Mouse (Mus musculus) midbrain, embryonic 11.5 days (tissue): Measurements from ENCODE around the gene Tnfaip8l2. TPM values are rescaled to one million over a fixed set of nuclear protein-coding genes. Genes with fewer than 3 reads are reported as not detected.

Source experiments
- ATAC-seq: fragments of 200-750 bp; cut with Nextera tagmentation; 2 replicates; pipeline ENCODE4 v1.8.0; 2017; ENCODE audit warnings: moderate TSS enrichment, moderate library complexity; ENCODE audit not compliant: low FRiP score
- DNase-seq: peaks from one replicate; pipeline ENCODE4 v3.0.0; 2015; ENCODE audit warnings: low spot score; ENCODE audit errors: missing footprints
- H3K27ac ChIP-seq: fragments of 300-500 bp; sonication (generic); 2 replicates; pipeline ENCODE4 v1.5.1; 2014; ENCODE audit warnings: low read depth, low read length
- H3K27me3 ChIP-seq: fragments of 300-500 bp; sonication (generic); 2 replicates; pipeline ENCODE4 v1.6.1; 2014; ENCODE audit warnings: mild to moderate bottlenecking, low read length, moderate library complexity, mixed read lengths; ENCODE audit not compliant: control insufficient read depth, insufficient read depth
- H3K36me3 ChIP-seq: fragments of 300-500 bp; sonication (generic); 2 replicates; pipeline ENCODE4 v1.6.1; 2014; ENCODE audit warnings: mild to moderate bottlenecking, low read length, moderate library complexity, mixed read lengths; ENCODE audit not compliant: control insufficient read depth, insufficient read depth
- H3K4me1 ChIP-seq: fragments of 300-500 bp; sonication (generic); 2 replicates; pipeline ENCODE4 v1.6.1; 2014; ENCODE audit warnings: low read length; ENCODE audit not compliant: control insufficient read depth, insufficient read depth
- H3K4me2 ChIP-seq: fragments of 300-500 bp; sonication (generic); 2 replicates; pipeline ENCODE4 v1.6.1; 2014; ENCODE audit warnings: mild to moderate bottlenecking, moderate library complexity
- H3K4me3 ChIP-seq: fragments of 300-500 bp; sonication (generic); 2 replicates; pipeline ENCODE4 v1.5.1; 2014; ENCODE audit warnings: low read depth, low read length
- H3K9ac ChIP-seq: fragments of 300-500 bp; sonication (generic); 2 replicates; pipeline ENCODE4 v1.6.1; 2014; ENCODE audit warnings: low read length
- H3K9me3 ChIP-seq: fragments of 300-500 bp; sonication (generic); 2 replicates; pipeline ENCODE4 v1.6.1; 2016; ENCODE audit warnings: low read length; ENCODE audit not compliant: control insufficient read depth
- WGBS: fragments of 180-500 bp; shearing (Covaris S2); extraction: QIAGEN DNeasy Blood & Tissue Kit; methylation state at CpG from one replicate; pipeline ENCODE4 v1.1.7; 2014; 5-methylcytosine and 5-hydroxymethylcytosine counted together
- polyA plus RNA-seq: library from polyadenylated mRNA; unstranded; fragments of >200 nt; fragmentation: Nextera tagmentation; extraction: Ambion mirVana; gene quantifications from 2 replicates; pipeline ENCODE4 v1.2.1, GENCODE M21; 2014

Tnfaip8l2 gene
- polyA plus RNA-seq, 1 experiment from 2014 or later: 2.9 TPM

DNA sequence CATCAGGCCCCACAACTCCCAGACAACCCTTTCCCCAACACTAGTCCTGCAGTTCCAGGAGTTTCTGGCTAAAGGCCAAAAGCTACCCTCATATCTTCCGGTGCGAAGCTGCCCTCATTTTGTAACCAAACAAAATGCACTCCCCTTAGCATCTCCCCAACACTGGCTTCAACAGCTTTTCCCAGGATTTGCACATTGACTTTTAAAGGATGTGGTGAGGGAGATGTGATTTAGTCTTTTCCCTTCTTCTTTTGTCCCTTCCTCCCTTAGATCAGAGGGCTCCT is 20.1 kb upstream of the Tnfaip8l2 start:
- H3K27me3 ChIP-seq: no peaks in the 10 kb centered on the region; the same call in 1 of the 2 replicates

DNA sequence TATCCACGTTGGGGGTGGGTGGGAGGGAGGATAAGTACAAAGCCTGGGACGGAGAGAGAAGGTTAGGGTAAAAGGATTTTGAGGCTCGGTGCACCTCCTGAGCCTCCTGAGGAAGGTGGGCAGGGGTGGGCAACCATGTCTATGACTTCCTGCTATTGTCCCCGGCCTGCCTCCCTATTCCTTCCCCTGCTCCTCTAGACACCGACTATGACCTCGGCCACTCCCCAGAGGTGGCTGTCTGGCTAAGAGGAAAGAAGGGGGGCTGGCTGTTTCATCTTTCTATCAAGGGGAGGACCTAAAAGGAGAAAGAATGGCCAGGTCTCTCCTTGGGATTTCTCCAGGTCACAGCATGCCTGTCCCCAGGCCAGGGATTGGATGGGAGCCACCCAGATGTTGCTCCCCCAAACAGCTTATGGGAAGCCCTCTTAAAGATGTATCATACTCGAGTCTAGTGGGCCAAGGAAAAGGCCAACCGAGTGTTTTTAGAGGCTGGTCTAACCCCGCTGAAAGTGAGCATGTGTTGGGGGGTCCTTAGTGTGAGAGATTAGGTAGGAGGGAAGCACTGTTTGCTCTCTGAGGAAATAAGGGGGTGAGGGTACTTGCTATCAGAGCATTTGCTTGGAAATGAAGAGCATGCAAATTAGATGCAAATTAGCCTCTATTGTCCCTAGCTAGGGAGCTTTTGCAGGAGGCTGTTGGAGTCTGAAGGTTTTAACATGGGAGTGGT is 19.6 kb upstream of the Tnfaip8l2 start:
- H3K4me3 ChIP-seq: peak overlapping the region; percentile 65
- no peaks in the 10 kb centered on the region for H3K36me3 ChIP-seq
- H3K4me2 ChIP-seq: peak overlapping the region; percentile 76
- no peaks in the 10 kb centered on the region; the same call in 1 of the 2 replicates for H3K27me3 ChIP-seq
- WGBS: 4% methylated on average over 9 of the region's 9 CpGs
- DNase-seq (no peak), ATAC-seq (peak; percentile 4; the same call in 1 of the 2 replicates)
- peak overlapping the region; percentile 81 for H3K9ac ChIP-seq
- H3K27ac ChIP-seq: peak overlapping the region; percentile 12; the same call in 1 of the 2 replicates
- peaks cover 29% of the 10 kb centered on the region for H3K4me1 ChIP-seq
- H3K9me3 ChIP-seq: no peaks in the 10 kb centered on the region

More for the DNA sequence above, 20.1 kb upstream of the Tnfaip8l2 start:
- DNase-seq (no peak), ATAC-seq (no peak)
- H3K4me1 ChIP-seq: peaks cover 29% of the 10 kb centered on the region
- no peaks in the 10 kb centered on the region for H3K9me3 ChIP-seq
- H3K36me3 ChIP-seq: no peaks in the 10 kb centered on the region
- H3K4me3 ChIP-seq: peak overlapping the region; percentile 65
- H3K4me2 ChIP-seq: peak overlapping the region; percentile 76
- H3K27ac ChIP-seq: no peak overlapping the region
- WGBS: 55% methylated on average over 2 of the region's 2 CpGs
- H3K9ac ChIP-seq: peak overlapping the region; percentile 81

- Histone ChIP-seq H3K9ac (peak overlapping the region; percentile 81), H3K27me3 (no peaks in the 10 kb centered on the region; the same call in 1 of the 2 replicates), H3K9me3 (no peaks in the 10 kb centered on the region), H3K4me2 (peak overlapping the region; percentile 76), H3K4me3 (peak overlapping the region; percentile 65), H3K36me3 (no peaks in the 10 kb centered on the region), H3K4me1 (peaks cover 29% of the 10 kb centered on the region), H3K27ac (no peak overlapping the region; the same call in 1 of the 2 replicates)
- ATAC-seq (peak; percentile 34), DNase-seq (peak; percentile 94)
- WGBS: under 1% methylated on average over 30 of the region's 30 CpGs
Observed at GRCm38 (mm10) chr3:95161041-95161551, 18.9 kb upstream of the Tnfaip8l2 start.

DNA sequence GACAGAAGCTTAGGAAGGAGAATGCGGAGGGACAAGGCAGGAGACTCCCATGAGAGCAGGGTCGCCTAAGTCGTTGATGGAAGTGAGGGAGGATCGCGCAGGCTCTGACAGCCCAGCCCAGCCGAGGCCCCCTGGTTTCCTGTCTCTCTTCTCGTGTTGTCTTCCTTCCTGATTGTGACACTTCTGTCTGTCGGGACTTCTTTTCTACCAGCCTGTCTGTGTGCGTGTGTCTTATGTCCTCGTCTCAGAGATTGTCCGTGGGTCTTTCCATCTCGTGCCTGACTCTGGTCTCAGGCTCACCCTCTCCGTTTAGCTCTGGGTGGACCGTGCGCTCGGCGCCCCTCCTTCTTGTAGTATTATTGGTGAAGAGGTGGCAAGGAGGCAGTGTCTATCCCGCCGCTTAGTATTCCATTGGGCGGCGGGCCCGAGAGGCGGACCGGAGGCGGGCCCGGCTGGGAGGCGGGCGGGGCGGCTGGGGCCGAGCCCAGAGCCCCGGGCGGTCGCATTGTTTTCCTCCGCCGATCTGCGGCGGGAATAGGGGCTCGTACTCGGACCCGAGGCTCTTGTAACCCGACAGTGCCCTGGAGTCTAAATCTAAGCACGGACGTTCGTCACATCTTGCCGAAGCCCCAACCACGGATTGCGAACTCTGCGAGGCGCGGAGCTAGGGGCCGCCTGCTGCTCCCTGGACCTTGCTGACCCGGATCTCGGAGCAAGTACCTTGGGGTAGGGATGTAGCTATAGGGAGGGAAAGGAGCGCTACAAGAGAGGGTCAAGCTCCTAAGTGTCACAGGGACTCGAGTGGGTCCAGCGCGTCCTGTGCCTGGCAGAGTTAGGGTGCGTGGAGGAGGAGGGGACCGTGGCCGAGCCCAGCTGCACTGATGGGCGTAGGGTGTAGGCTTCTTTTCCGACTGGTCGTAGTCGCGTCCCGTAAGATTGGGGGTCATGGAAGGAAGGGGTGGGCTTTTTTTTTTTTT is 18.1 kb upstream of the Tnfaip8l2 start, which contains the start of gene Sema6c:
Sema6c (plus strand) TSS at position 471 of the 977 bp plus-strand sequence.
- WGBS: under 1% methylated on average over 66 of the region's 66 CpGs
- Histone ChIP-seq H3K9me3 (no peaks in the 10 kb centered on the region), H3K27ac (peak within 1 kb of the TSS; percentile 57), H3K36me3 (no peaks in the 10 kb centered on the region), H3K27me3 (no peaks in the 10 kb centered on the region; the same call in 1 of the 2 replicates), H3K4me2 (peak within 1 kb of the TSS; percentile 76), H3K9ac (peak within 1 kb of the TSS; percentile 81), H3K4me3 (peak within 1 kb of the TSS; percentile 65), H3K4me1 (peaks cover 29% of the 10 kb centered on the region)
- peak; percentile 99 for DNase-seq
- ATAC-seq: peak; percentile 96

GRCm38 (mm10) chr3:95159511-95159986 is 17.4 kb upstream of the Tnfaip8l2 start:
- peak; percentile 89 for DNase-seq
- Histone ChIP-seq H3K27me3 (no peaks in the 10 kb centered on the region; the same call in 1 of the 2 replicates), H3K4me1 (peaks cover 29% of the 10 kb centered on the region), H3K4me3 (peak overlapping the region; percentile 65), H3K36me3 (no peaks in the 10 kb centered on the region), H3K9me3 (no peaks in the 10 kb centered on the region), H3K9ac (peak overlapping the region; percentile 81), H3K4me2 (peak overlapping the region; percentile 76), H3K27ac (no peak overlapping the region; the same call in 1 of the 2 replicates)
- no peak for ATAC-seq
- WGBS: 13% methylated on average over 8 of the region's 8 CpGs

GRCm38 (mm10) chr3:95153874-95154273 is 11.7 kb upstream of the Tnfaip8l2 start:
- H3K27ac ChIP-seq: no peak overlapping the region
- 51% methylated on average over 4 of the region's 4 CpGs for whole genome bisulfite sequencing
- ATAC-seq: no peak

DNA sequence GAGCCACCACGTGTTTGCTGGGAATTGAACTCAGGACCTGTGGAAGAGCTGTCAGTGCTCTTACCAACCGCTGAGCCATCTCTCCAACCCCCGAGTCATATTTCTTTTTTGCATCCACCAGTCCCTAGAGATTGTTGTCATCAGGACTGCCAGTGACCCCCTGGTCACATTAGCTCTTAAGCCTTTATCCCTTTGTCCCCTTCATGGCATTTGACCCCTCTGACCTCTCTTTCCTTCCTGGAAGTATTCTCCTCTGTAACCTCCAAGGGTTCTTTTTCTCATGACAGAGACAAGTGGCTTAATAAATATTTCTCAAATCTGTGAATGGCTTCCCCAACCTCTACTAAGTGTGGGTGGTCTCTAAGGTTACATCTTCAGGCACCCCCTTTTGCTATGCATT is 5.8 kb upstream of the Tnfaip8l2 start:
- H3K9ac ChIP-seq: no peak overlapping the region
- no peaks in the 10 kb centered on the region for H3K9me3 ChIP-seq
- H3K4me1 ChIP-seq: no peaks in the 10 kb centered on the region
- H3K4me2 ChIP-seq: no peak overlapping the region
- no peak overlapping the region for H3K27ac ChIP-seq
- no peaks in the 10 kb centered on the region for H3K27me3 ChIP-seq
- DNase-seq (peak; percentile 35), ATAC-seq (no peak)
- H3K36me3 ChIP-seq: no peaks in the 10 kb centered on the region
- 54% methylated on average over 3 of the region's 3 CpGs for WGBS
- no peak overlapping the region for H3K4me3 ChIP-seq

More at GRCm38 (mm10) chr3:95153874-95154273, 11.7 kb upstream of the Tnfaip8l2 start:
- Histone ChIP-seq H3K27me3 (no peaks in the 10 kb centered on the region; the same call in 1 of the 2 replicates), H3K4me3 (no peak overlapping the region), H3K4me2 (no peak overlapping the region), H3K4me1 (no peaks in the 10 kb centered on the region), H3K9me3 (no peaks in the 10 kb centered on the region), H3K36me3 (no peaks in the 10 kb centered on the region), H3K9ac (no peak overlapping the region)
- no peak for DNase-seq

- no peaks in the 10 kb centered on the region for H3K4me1 ChIP-seq
- peaks cover 2% of the 10 kb centered on the region; the same call in 1 of the 2 replicates for H3K36me3 ChIP-seq
- H3K4me3 ChIP-seq: no peak overlapping the region
- no peaks in the 10 kb centered on the region for H3K9me3 ChIP-seq
- H3K4me2 ChIP-seq: no peak overlapping the region
- no peak overlapping the region for H3K27ac ChIP-seq
- H3K9ac ChIP-seq: no peak overlapping the region
- 10% methylated on average over 5 of the region's 5 CpGs for WGBS
- DNase-seq (peak; percentile 98), ATAC-seq (peak; percentile 69)
- no peaks in the 10 kb centered on the region for H3K27me3 ChIP-seq
Observed at GRCm38 (mm10) chr3:95142617-95143011, 454 bp upstream of the Tnfaip8l2 start.
